Mouse (Mus musculus): Measurements from ENCODE around the gene Lrrc4b. TPM values are rescaled to one million over a fixed set of nuclear protein-coding genes. Genes with fewer than 3 reads are reported as not detected.
A peak's percentile ranks its signal among the peaks of the same experiment; 100 is the strongest.

Lrrc4b gene
- polyA plus RNA-seq, 1 experiment from 2014 or later = 2.1 TPM

GRCm38 (mm10) chr7:44491391-44491790 is 62.6 kb downstream of the Lrrc4b start:
- no peak overlapping the region for H3K9ac ChIP-seq (replicated peaks; ENCODE audit: low read depth, low read length)
- H3K4me1 ChIP-seq (ENCODE audit: control insufficient read depth, insufficient read depth, low read length) = peaks cover 9% of the 10 kb centered on the region; the same call in 1 of the 2 replicates
- H3K27ac ChIP-seq (ENCODE audit: low read length) = no peak overlapping the region
- no peak for ATAC-seq (ENCODE audit: insufficient number of reproducible peaks, insufficient read depth, low FRiP score, low read depth)
- no peak overlapping the region for H3K4me3 ChIP-seq (ENCODE audit: low read depth, low read length)
- WGBS = 96% methylated on average over 5 of the region's 5 CpGs
- peaks cover 34% of the 10 kb centered on the region for H3K36me3 ChIP-seq (ENCODE audit: control insufficient read depth, insufficient read depth, low read length)
- no peaks in the 10 kb centered on the region for H3K27me3 ChIP-seq (ENCODE audit: control insufficient read depth, insufficient read depth, low read length)
- no peak overlapping the region for H3K4me2 ChIP-seq (replicated peaks; ENCODE audit: low read depth, low read length)
- H3K9me3 ChIP-seq (ENCODE audit: control insufficient read depth, low read depth, low read length) = no peaks in the 10 kb centered on the region

GRCm38 (mm10) chr7:44492166-44492826 is 63.5 kb downstream of the Lrrc4b start:
- Histone ChIP-seq H3K36me3 (ENCODE audit: control insufficient read depth, insufficient read depth, low read length) (peaks cover 34% of the 10 kb centered on the region), H3K4me1 (ENCODE audit: control insufficient read depth, insufficient read depth, low read length) (peaks cover 15% of the 10 kb centered on the region; the same call in 1 of the 2 replicates), H3K27ac (ENCODE audit: low read length) (no peak overlapping the region), H3K27me3 (ENCODE audit: control insufficient read depth, insufficient read depth, low read length) (no peaks in the 10 kb centered on the region), H3K9me3 (ENCODE audit: control insufficient read depth, low read depth, low read length) (no peaks in the 10 kb centered on the region), H3K4me3 (ENCODE audit: low read depth, low read length) (no peak overlapping the region), H3K9ac (replicated peaks; ENCODE audit: low read depth, low read length) (no peak overlapping the region), H3K4me2 (replicated peaks; ENCODE audit: low read depth, low read length) (no peak overlapping the region)
- 91% methylated on average over 21 of the region's 21 CpGs for WGBS
- no peak for ATAC-seq (ENCODE audit: insufficient number of reproducible peaks, insufficient read depth, low FRiP score, low read depth)

DNA sequence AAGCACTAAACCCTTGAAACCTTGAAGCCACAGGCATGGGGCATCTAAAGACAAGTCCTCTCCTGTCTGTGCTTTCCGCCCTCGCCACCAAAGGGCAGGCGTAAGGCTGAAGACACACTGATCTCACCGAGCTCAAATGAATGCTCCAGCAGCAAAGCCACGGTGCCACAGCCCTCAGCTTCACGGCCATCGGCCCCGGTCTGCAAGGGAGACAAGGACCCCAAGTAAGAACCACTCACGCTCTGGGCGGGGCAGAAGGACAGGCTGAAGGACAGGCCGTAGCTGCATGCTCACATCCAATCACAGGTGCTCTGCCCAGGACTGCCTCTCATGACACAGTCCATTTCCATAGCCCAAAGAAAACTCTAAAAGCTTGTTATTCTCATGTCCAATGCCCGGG is 65.9 kb downstream of the Lrrc4b start:
- Histone ChIP-seq H3K4me3 (ENCODE audit: low read depth, low read length) (no peak overlapping the region), H3K27me3 (ENCODE audit: control insufficient read depth, insufficient read depth, low read length) (no peaks in the 10 kb centered on the region), H3K27ac (ENCODE audit: low read length) (no peak overlapping the region), H3K9me3 (ENCODE audit: control insufficient read depth, low read depth, low read length) (no peaks in the 10 kb centered on the region), H3K4me1 (ENCODE audit: control insufficient read depth, insufficient read depth, low read length) (peaks cover 16% of the 10 kb centered on the region; the same call in 1 of the 2 replicates), H3K9ac (replicated peaks; ENCODE audit: low read depth, low read length) (no peak overlapping the region), H3K4me2 (replicated peaks; ENCODE audit: low read depth, low read length) (no peak overlapping the region; the same call in 1 of the 2 replicates), H3K36me3 (ENCODE audit: control insufficient read depth, insufficient read depth, low read length) (peaks cover 34% of the 10 kb centered on the region)
- no peak for ATAC-seq (ENCODE audit: insufficient number of reproducible peaks, insufficient read depth, low FRiP score, low read depth)
- 91% methylated on average over 12 of the region's 12 CpGs for WGBS

DNA sequence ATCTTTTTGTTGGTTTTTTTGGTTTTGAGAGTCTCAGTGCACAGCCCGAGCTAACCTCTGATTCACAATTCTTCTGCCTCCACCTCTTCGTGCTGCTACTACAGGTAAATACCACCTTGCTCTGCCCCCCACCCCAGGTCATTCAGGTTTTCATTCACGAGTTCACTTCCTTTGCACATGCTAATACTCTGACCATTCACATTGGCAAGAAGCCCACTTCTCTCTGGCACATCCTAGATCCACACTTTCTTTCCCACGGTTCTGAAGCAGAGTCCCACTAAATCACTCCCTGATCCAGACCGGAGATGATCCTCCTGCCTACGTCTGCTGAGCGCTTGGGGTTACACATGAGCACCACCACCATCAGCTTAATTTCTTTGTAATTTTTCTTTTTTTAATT is 66.3 kb downstream of the Lrrc4b start:
- peak overlapping the region; percentile 56; the same call in 1 of the 2 replicates for H3K4me3 ChIP-seq (ENCODE audit: low read depth, low read length)
- H3K36me3 ChIP-seq (ENCODE audit: control insufficient read depth, insufficient read depth, low read length) = peaks cover 30% of the 10 kb centered on the region
- no peak overlapping the region for H3K9ac ChIP-seq (replicated peaks; ENCODE audit: low read depth, low read length)
- H3K27me3 ChIP-seq (ENCODE audit: control insufficient read depth, insufficient read depth, low read length) = no peaks in the 10 kb centered on the region
- H3K9me3 ChIP-seq (ENCODE audit: control insufficient read depth, low read depth, low read length) = no peaks in the 10 kb centered on the region
- peak overlapping the region; percentile 56; the same call in 1 of the 2 replicates for H3K4me2 ChIP-seq (replicated peaks; ENCODE audit: low read depth, low read length)
- WGBS = 83% methylated on average over 7 of the region's 7 CpGs
- ATAC-seq (ENCODE audit: insufficient number of reproducible peaks, insufficient read depth, low FRiP score, low read depth) = no peak
- no peak overlapping the region for H3K27ac ChIP-seq (ENCODE audit: low read length)
- H3K4me1 ChIP-seq (ENCODE audit: control insufficient read depth, insufficient read depth, low read length) = peaks cover 16% of the 10 kb centered on the region; the same call in 1 of the 2 replicates

GRCm38 (mm10) chr7:44495992-44496770 is 67.4 kb downstream of the Lrrc4b start, which contains the start of the genes Emc10 and Fam71e1:
Gene Emc10, minus strand, starts transcription at chr7:44496529.
Gene Fam71e1, plus strand, starts transcription at chr7:44496581.
- H3K36me3 ChIP-seq (ENCODE audit: control insufficient read depth, insufficient read depth, low read length) = peaks cover 19% of the 10 kb centered on the region
- peaks cover 16% of the 10 kb centered on the region; the same call in 1 of the 2 replicates for H3K4me1 ChIP-seq (ENCODE audit: control insufficient read depth, insufficient read depth, low read length)
- H3K4me2 ChIP-seq (replicated peaks; ENCODE audit: low read depth, low read length) = peak within 1 kb of the TSS; percentile 61
- H3K4me3 ChIP-seq (ENCODE audit: low read depth, low read length) = peak within 1 kb of the TSS; percentile 56
- H3K9me3 ChIP-seq (ENCODE audit: control insufficient read depth, low read depth, low read length) = no peaks in the 10 kb centered on the region
- WGBS = under 1% methylated on average over 58 of the region's 58 CpGs
- ATAC-seq (ENCODE audit: insufficient number of reproducible peaks, insufficient read depth, low FRiP score, low read depth) = peak; percentile 96
- H3K9ac ChIP-seq (replicated peaks; ENCODE audit: low read depth, low read length) = peak within 1 kb of the TSS; percentile 62
- peak within 1 kb of the TSS; percentile 87 for H3K27ac ChIP-seq (ENCODE audit: low read length)
- no peaks in the 10 kb centered on the region for H3K27me3 ChIP-seq (ENCODE audit: control insufficient read depth, insufficient read depth, low read length)

DNA sequence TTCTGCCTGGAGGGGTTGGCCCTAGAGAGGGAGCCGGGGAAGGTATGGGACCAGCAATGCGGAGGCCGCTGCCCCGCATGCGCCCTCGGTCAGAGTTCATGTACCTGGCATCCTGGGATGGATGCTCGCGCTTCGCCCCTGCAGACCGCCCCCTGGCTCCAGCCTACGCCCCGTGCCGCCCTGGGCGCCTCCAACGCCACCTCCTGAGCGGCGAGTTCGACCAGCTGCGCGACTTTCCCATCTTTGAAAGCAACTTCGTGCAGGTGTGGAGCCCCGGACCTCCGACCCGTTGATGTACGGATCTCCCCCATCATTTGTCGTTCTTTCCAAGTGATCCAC is 67.9 kb downstream of the Lrrc4b start:
- Histone ChIP-seq H3K27me3 (ENCODE audit: control insufficient read depth, insufficient read depth, low read length) (no peaks in the 10 kb centered on the region), H3K4me1 (ENCODE audit: control insufficient read depth, insufficient read depth, low read length) (peaks cover 16% of the 10 kb centered on the region; the same call in 1 of the 2 replicates), H3K4me2 (replicated peaks; ENCODE audit: low read depth, low read length) (peak overlapping the region; percentile 61), H3K4me3 (ENCODE audit: low read depth, low read length) (peak overlapping the region; percentile 56), H3K9me3 (ENCODE audit: control insufficient read depth, low read depth, low read length) (no peaks in the 10 kb centered on the region), H3K9ac (replicated peaks; ENCODE audit: low read depth, low read length) (peak overlapping the region; percentile 62), H3K27ac (ENCODE audit: low read length) (peak overlapping the region; percentile 66), H3K36me3 (ENCODE audit: control insufficient read depth, insufficient read depth, low read length) (peaks cover 14% of the 10 kb centered on the region)
- no peak; the same call in 1 of the 2 replicates for ATAC-seq (ENCODE audit: insufficient number of reproducible peaks, insufficient read depth, low FRiP score, low read depth)
- WGBS = 1% methylated on average over 26 of the region's 26 CpGs

GRCm38 (mm10) chr7:44497361-44498055 is 68.7 kb downstream of the Lrrc4b start:
- H3K4me3 ChIP-seq (ENCODE audit: low read depth, low read length) = peak overlapping the region; percentile 56
- peak overlapping the region; percentile 61 for H3K4me2 ChIP-seq (replicated peaks; ENCODE audit: low read depth, low read length)
- no peaks in the 10 kb centered on the region for H3K27me3 ChIP-seq (ENCODE audit: control insufficient read depth, insufficient read depth, low read length)
- H3K36me3 ChIP-seq (ENCODE audit: control insufficient read depth, insufficient read depth, low read length) = peaks cover 7% of the 10 kb centered on the region
- H3K9ac ChIP-seq (replicated peaks; ENCODE audit: low read depth, low read length) = no peak overlapping the region
- no peaks in the 10 kb centered on the region for H3K9me3 ChIP-seq (ENCODE audit: control insufficient read depth, low read depth, low read length)
- WGBS = 78% methylated on average over 10 of the region's 10 CpGs
- H3K4me1 ChIP-seq (ENCODE audit: control insufficient read depth, insufficient read depth, low read length) = peaks cover 16% of the 10 kb centered on the region; the same call in 1 of the 2 replicates
- no peak for ATAC-seq (ENCODE audit: insufficient number of reproducible peaks, insufficient read depth, low FRiP score, low read depth)
- no peak overlapping the region for H3K27ac ChIP-seq (ENCODE audit: low read length)

DNA sequence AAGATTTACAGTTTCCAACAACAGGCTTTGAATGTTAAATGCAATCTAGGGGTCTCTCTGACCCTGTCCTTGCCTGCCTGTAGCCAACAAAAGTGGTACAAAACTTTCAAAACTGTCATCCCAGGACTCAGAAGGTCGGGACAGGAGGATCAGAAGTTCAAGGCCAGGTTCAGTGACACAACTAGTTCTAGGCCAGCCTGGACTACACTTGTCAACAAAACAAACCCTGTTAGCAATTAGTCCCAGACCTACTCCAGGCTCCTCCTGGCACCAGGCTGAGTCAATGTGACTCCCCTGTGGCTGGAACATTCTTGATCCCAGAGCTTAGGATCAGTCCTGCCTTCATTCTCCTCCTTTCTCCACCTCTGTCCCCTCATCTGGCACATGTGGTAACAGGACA is 70.1 kb downstream of the Lrrc4b start:
- no peak overlapping the region for H3K27ac ChIP-seq (ENCODE audit: low read length)

More for the DNA sequence above, 70.1 kb downstream of the Lrrc4b start:
- Histone ChIP-seq H3K4me2 (replicated peaks; ENCODE audit: low read depth, low read length) (no peak overlapping the region), H3K4me1 (ENCODE audit: control insufficient read depth, insufficient read depth, low read length) (peaks cover 16% of the 10 kb centered on the region; the same call in 1 of the 2 replicates), H3K27me3 (ENCODE audit: control insufficient read depth, insufficient read depth, low read length) (no peaks in the 10 kb centered on the region), H3K9me3 (ENCODE audit: control insufficient read depth, low read depth, low read length) (no peaks in the 10 kb centered on the region), H3K4me3 (ENCODE audit: low read depth, low read length) (no peak overlapping the region), H3K36me3 (ENCODE audit: control insufficient read depth, insufficient read depth, low read length) (no peaks in the 10 kb centered on the region; the same call in 1 of the 2 replicates), H3K9ac (replicated peaks; ENCODE audit: low read depth, low read length) (no peak overlapping the region)
- ATAC-seq (ENCODE audit: insufficient number of reproducible peaks, insufficient read depth, low FRiP score, low read depth) = no peak
- WGBS = 56% methylated on average over 1 of the region's 1 CpGs

Data from stomach, embryonic 14.5 days (tissue).